Mouse (Mus musculus) hindbrain, embryonic 15.5 days (tissue): ENCODE data around the gene Ptgis. TPM values are rescaled to one million over a fixed set of nuclear protein-coding genes. Genes with fewer than 3 reads are reported as not detected.

Source experiments
- ATAC-seq: fragments of 200-750 bp; cut with Nextera tagmentation; 2 replicates; pipeline ENCODE4 v1.8.0; 2017; ENCODE audit warnings: low read depth, moderate number of reproducible peaks, moderate TSS enrichment; ENCODE audit not compliant: low FRiP score
- H3K27ac ChIP-seq: fragments of 300-500 bp; sonication (generic); replicated peaks from 2 replicates; pipeline ENCODE4 v1.5.1; 2015; ENCODE audit warnings: mild to moderate bottlenecking, inconsistent platforms
- H3K27me3 ChIP-seq: fragments of 300-500 bp; sonication (generic); 2 replicates; pipeline ENCODE4 v1.6.1; 2015; ENCODE audit warnings: control low read depth, inconsistent platforms
- H3K36me3 ChIP-seq: fragments of 300-500 bp; sonication (generic); 2 replicates; pipeline ENCODE4 v1.6.1; 2015; ENCODE audit warnings: control low read depth, inconsistent platforms
- H3K4me1 ChIP-seq: fragments of 300-500 bp; sonication (generic); replicated peaks from 2 replicates; pipeline ENCODE4 v1.6.1; 2015; ENCODE audit warnings: control low read depth, inconsistent platforms
- H3K4me2 ChIP-seq: fragments of 300-500 bp; sonication (generic); 2 replicates; pipeline ENCODE4 v1.6.1; 2015; ENCODE audit warnings: moderate library complexity, mild to moderate bottlenecking, inconsistent platforms
- H3K4me3 ChIP-seq: fragments of 300-500 bp; sonication (generic); 2 replicates; pipeline ENCODE4 v1.5.1; 2015; ENCODE audit warnings: mild to moderate bottlenecking, inconsistent platforms
- H3K9ac ChIP-seq: fragments of 300-500 bp; sonication (generic); 2 replicates; pipeline ENCODE4 v1.6.1; 2015; ENCODE audit warnings: inconsistent platforms
- H3K9me3 ChIP-seq: fragments of 300-500 bp; sonication (generic); 2 replicates; pipeline ENCODE4 v1.6.1; 2016; ENCODE audit warnings: control low read depth, inconsistent platforms
- WGBS: fragments of 180-500 bp; shearing (Covaris S2); methylation state at CpG from one replicate; pipeline ENCODE4 v1.1.7; 2015; 5-methylcytosine and 5-hydroxymethylcytosine counted together
- polyA plus RNA-seq: library from polyadenylated mRNA; unstranded; fragments of >200 nt; fragmentation: Nextera tagmentation; extraction: Ambion mirVana; gene quantifications from 2 replicates; pipeline ENCODE4 v1.2.1, GENCODE M21; 2015

Gene Ptgis
- polyA plus RNA-seq, 1 experiment from 2014 or later = 3.6 TPM

- Histone ChIP-seq H3K4me1 (peaks cover 22% of the 10 kb centered on the region), H3K4me3 (no peak overlapping the region), H3K9ac (0 out of 2 replicates have a peak overlapping the region, but pooled peaks have one; percentile 9), H3K4me2 (peak overlapping the region; percentile 51), H3K9me3 (no peaks in the 10 kb centered on the region), H3K36me3 (no peaks in the 10 kb centered on the region), H3K27me3 (no peaks in the 10 kb centered on the region), H3K27ac (peak overlapping the region; percentile 87)
- 22% methylated on average over 16 of the region's 16 CpGs for WGBS
- ATAC-seq = peak; percentile 74
Measured at GRCm38 (mm10) chr2:167201463-167202291, 38.7 kb downstream of the Ptgis start.

DNA sequence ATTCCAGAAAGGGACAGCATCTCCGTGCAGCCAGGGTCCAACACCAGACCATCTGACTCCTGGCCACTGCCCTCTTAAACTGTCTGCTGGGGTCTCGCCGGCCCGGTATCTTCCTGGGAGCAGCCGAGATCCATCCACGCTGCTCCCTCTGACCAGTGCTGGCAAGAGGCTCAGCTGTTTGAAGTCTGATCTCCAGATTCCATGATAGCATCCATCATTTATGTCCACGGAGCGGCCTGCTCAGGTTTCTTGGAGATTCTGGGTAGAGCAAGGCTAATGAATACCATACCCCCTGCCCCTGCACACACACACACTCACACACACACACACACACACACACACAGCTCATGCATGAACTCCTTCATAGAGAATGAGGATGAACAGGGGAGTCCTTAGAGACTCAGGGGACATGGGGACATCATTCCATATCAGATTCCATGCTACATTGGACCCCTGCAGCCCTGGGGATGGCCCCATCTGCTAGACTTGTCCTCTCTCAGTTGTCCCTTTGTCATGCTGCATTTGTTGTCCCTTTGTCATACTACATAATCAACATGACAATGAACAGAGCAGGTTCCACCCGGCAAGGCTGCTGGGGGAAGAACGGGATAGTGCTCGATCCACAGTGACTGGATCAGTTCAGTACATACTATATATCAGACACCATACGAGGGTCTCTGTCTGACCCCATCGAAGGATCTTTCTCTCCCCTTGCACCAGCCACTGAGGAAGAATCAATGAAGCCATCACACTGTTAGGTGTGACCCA lies 41.6 kb downstream of the Ptgis start:
- no peaks in the 10 kb centered on the region for H3K27me3 ChIP-seq
- no peak overlapping the region for H3K4me3 ChIP-seq
- H3K4me2 ChIP-seq = no peak overlapping the region
- H3K9ac ChIP-seq = no peak overlapping the region
- peaks cover 22% of the 10 kb centered on the region for H3K4me1 ChIP-seq
- WGBS = 50% methylated on average over 13 of the region's 13 CpGs
- H3K9me3 ChIP-seq = no peaks in the 10 kb centered on the region
- H3K27ac ChIP-seq = no peak overlapping the region
- no peaks in the 10 kb centered on the region for H3K36me3 ChIP-seq
- no peak for ATAC-seq

GRCm38 (mm10) chr2:167193361-167193760 lies 47.0 kb downstream of the Ptgis start:
- H3K9ac ChIP-seq = no peak overlapping the region
- H3K9me3 ChIP-seq = no peaks in the 10 kb centered on the region
- no peak for ATAC-seq
- peaks cover 23% of the 10 kb centered on the region for H3K4me1 ChIP-seq
- H3K4me2 ChIP-seq = no peak overlapping the region
- peaks cover 16% of the 10 kb centered on the region for H3K27me3 ChIP-seq
- H3K36me3 ChIP-seq = no peaks in the 10 kb centered on the region
- 86% methylated on average over 3 of the region's 3 CpGs for WGBS
- H3K27ac ChIP-seq = no peak overlapping the region
- H3K4me3 ChIP-seq = no peak overlapping the region

DNA sequence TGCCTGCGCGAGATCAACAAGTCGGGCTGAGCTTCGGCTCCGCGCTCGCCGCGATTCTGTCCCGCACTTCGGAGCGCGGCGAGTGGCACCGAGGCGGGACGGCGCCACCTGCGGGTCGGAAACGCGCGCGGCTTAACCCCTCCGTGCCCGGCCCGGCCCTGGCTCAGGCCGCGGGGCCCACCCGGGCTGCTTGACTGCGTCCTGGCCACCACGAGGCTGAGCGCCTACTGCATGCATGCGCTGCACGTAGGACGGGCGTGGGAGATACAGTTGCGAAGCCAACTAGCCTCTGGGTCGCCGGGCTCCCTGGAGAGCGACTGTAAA lies 50.4 kb downstream of the Ptgis start, which contains the start of gene Kcnb1:
Kcnb1 (minus strand) TSS at position 80 of the 324 bp plus-strand sequence.
- Histone ChIP-seq H3K9me3 (no peaks in the 10 kb centered on the region), H3K4me3 (peak within 1 kb of the TSS; percentile 63), H3K27ac (0 out of 2 replicates have a peak within 1 kb of the TSS, but pooled peaks have one; percentile 32), H3K4me2 (peak within 1 kb of the TSS; percentile 72), H3K4me1 (peaks cover 47% of the 10 kb centered on the region), H3K9ac (peak within 1 kb of the TSS; percentile 60), H3K36me3 (no peaks in the 10 kb centered on the region), H3K27me3 (peaks cover 20% of the 10 kb centered on the region)
- peak; percentile 88 for ATAC-seq
- under 1% methylated on average over 41 of the region's 41 CpGs for WGBS

DNA sequence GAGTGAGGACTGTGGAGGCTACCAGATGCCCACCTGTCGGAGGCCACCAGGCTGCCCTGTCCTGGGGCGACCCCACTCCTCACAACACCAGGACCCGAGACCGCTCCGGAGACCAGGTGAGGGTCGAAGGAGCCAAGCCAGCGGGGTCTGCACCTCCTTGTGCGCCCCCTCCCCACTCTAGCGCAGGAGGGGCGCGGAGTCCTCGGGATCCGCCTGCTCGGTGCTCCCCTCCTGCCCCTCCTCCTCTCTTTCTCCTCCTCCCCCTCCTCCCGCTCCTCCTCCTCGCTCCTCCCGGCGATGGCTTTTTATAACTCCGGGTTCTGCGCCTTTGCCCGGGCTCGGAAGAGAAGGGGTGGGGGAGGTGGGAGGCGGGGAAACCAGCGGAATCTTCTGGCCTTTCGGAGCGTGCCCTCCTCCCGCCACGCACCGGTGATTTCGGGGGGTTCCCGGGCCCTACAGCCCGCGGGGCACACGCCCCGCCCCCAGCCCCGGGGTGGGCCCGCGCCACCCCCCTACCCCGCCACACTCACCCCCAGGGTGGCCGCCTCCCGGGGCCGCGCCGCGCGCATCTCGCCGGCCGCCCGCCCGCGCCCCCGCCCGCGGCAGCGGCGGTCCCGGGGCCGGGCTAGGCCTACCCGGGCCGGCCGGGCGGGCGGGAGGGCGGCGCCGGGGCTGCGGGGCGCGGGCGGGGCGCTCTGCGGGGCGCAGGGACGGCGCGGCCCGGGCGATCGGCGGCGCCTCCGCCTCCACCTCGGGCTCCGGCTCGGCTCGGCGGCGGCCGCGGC lies 50.9 kb downstream of the Ptgis start:
- peaks cover 47% of the 10 kb centered on the region for H3K4me1 ChIP-seq
- peak overlapping the region; percentile 63 for H3K4me3 ChIP-seq
- H3K4me2 ChIP-seq = peak overlapping the region; percentile 72
- H3K36me3 ChIP-seq = no peaks in the 10 kb centered on the region
- H3K9ac ChIP-seq = peak overlapping the region; percentile 60
- peak; percentile 59 for ATAC-seq
- peaks cover 20% of the 10 kb centered on the region for H3K27me3 ChIP-seq
- WGBS = 2% methylated on average over 38 of the region's 91 CpGs
- 0 out of 2 replicates have a peak overlapping the region, but pooled peaks have one; percentile 32 for H3K27ac ChIP-seq
- no peaks in the 10 kb centered on the region for H3K9me3 ChIP-seq

DNA sequence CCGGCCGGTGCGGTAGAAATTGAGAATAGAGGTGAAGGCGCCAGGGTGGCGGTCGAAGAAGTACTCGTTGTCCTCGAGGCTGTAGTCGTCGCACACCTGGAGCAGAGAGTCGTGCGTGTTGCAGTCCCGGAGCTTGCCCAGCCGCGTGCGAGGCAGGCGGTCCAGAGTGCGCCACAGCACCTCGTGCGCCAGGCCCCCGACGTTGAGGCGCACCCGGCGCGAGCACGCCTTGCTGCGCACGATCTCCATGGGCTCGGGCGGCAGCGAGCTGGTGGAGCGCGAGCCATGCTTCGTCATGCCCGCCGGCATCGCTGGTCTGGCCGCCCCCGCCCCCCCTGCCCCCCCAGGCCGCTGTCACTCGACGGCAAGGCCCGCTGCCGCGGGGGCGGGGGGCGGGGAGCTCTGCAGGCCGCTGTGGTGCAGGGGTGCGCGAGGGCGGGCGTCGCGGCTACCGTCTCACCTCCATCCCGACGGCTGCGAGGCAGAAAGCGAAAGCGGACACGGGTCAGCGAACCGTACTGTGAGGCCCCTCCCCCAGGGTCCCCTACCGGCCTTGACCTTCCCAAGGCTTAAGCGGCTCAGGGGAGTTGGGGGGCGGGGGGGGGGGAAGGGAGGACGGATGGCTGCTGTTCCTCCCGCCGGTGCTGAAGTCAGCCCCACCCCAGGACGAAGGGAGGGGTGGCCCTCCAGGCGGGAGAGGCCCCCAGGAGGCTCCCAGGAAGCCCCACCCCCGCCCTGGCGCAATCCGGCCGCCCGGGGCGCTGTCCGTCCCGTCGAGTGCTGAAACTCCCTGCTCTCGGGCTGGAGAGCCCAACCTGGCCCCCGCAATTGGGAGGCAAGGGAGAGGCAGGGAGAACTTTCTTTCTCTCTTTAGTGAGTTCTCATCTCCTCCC lies 51.8 kb downstream of the Ptgis start:
- H3K36me3 ChIP-seq = 0 out of 2 replicates have a peak, but pooled peaks cover under 1% of the 10 kb centered on the region
- peak; percentile 16; the same call in 1 of the 2 replicates for ATAC-seq
- H3K9me3 ChIP-seq = no peaks in the 10 kb centered on the region
- peak overlapping the region; percentile 63 for H3K4me3 ChIP-seq
- WGBS = 15% methylated on average over 71 of the region's 83 CpGs
- peaks cover 47% of the 10 kb centered on the region for H3K4me1 ChIP-seq
- H3K9ac ChIP-seq = no peak overlapping the region
- H3K4me2 ChIP-seq = peak overlapping the region; percentile 72
- H3K27ac ChIP-seq = no peak overlapping the region
- peaks cover 20% of the 10 kb centered on the region for H3K27me3 ChIP-seq

DNA sequence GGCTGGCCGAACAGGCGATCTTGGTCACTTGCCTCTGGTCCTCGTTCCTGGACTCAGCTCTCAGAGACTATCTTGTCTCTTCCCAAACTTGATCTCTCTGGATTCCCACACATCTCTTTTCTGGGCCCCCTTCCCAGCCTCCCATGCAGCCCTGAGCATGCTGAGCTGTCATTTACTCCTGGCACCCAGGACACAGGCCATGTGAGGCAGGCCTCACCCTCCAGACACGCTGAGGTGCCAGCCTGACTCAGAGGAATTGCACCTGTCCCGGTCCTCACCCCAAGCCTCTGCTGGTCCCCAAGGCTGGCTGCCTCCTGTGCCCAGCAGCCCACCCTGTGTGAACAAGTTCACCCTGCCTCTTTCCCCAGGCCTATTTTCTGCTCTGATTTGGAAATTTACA lies 53.3 kb downstream of the Ptgis start:
- WGBS = 80% methylated on average over 5 of the region's 5 CpGs
- Histone ChIP-seq H3K27me3 (peaks cover 20% of the 10 kb centered on the region), H3K4me1 (peaks cover 47% of the 10 kb centered on the region)

GRCm38 (mm10) chr2:167186544-167186943 lies 53.9 kb downstream of the Ptgis start:
- no peak overlapping the region for H3K4me3 ChIP-seq
- 62% methylated on average over 10 of the region's 10 CpGs for WGBS
- H3K9me3 ChIP-seq = no peaks in the 10 kb centered on the region
- H3K4me2 ChIP-seq = 0 out of 2 replicates have a peak overlapping the region, but pooled peaks have one; percentile 8
- H3K36me3 ChIP-seq = peaks cover 8% of the 10 kb centered on the region
- H3K27me3 ChIP-seq = peaks cover 16% of the 10 kb centered on the region
- peaks cover 47% of the 10 kb centered on the region for H3K4me1 ChIP-seq
- H3K9ac ChIP-seq = 0 out of 2 replicates have a peak overlapping the region, but pooled peaks have one; percentile 4
- no peak for ATAC-seq
- H3K27ac ChIP-seq = no peak overlapping the region

More for the DNA sequence above, 53.3 kb downstream of the Ptgis start:
- Histone ChIP-seq H3K9ac (no peak overlapping the region), H3K4me3 (no peak overlapping the region), H3K9me3 (no peaks in the 10 kb centered on the region), H3K36me3 (peaks cover 8% of the 10 kb centered on the region), H3K27ac (no peak overlapping the region), H3K4me2 (0 out of 2 replicates have a peak overlapping the region, but pooled peaks have one; percentile 8)
- no peak for ATAC-seq

GRCm38 (mm10) chr2:167186003-167186402 lies 54.4 kb downstream of the Ptgis start:
- Histone ChIP-seq H3K9me3 (no peaks in the 10 kb centered on the region), H3K4me3 (no peak overlapping the region), H3K27ac (no peak overlapping the region), H3K4me1 (peaks cover 44% of the 10 kb centered on the region), H3K4me2 (no peak overlapping the region), H3K9ac (no peak overlapping the region), H3K27me3 (peaks cover 13% of the 10 kb centered on the region), H3K36me3 (peaks cover 8% of the 10 kb centered on the region)
- ATAC-seq = no peak
- WGBS = 62% methylated on average over 13 of the region's 13 CpGs

DNA sequence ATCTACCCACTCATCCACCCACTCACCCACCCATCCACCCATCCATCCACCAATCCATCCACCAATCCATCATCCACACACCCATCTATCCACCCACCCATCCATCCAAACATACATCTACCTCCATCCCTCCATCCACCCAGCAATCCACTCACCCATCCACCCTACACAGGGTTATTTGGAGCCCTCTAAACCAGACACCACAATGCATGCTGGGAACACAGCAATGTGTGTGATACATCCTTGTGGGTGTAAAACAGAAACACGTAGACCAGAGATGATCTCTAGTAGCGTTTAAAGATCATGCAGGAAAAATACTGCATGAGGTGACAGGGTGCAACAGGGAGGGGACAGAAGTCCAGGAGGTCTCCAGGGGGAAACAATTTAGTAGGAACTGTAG lies 55.0 kb downstream of the Ptgis start:
- Histone ChIP-seq H3K9me3 (no peaks in the 10 kb centered on the region), H3K9ac (no peak overlapping the region), H3K27ac (no peak overlapping the region), H3K27me3 (peaks cover 13% of the 10 kb centered on the region), H3K4me3 (no peak overlapping the region), H3K36me3 (peaks cover 8% of the 10 kb centered on the region), H3K4me2 (no peak overlapping the region), H3K4me1 (peaks cover 38% of the 10 kb centered on the region)
- ATAC-seq = no peak
- 93% methylated on average over 2 of the region's 2 CpGs for WGBS
